Mouse (Mus musculus) heart, embryonic 11.5 days (tissue): ENCODE measurements around the gene Uba3. TPM values are rescaled to one million over a fixed set of nuclear protein-coding genes. Genes with fewer than 3 reads are reported as not detected.

Source experiments
- polyA plus RNA-seq: library from polyadenylated mRNA; unstranded; fragments of >200 nt; fragmentation: Nextera tagmentation; extraction: Ambion mirVana; gene quantifications from 2 replicates; pipeline ENCODE4 v1.2.1, GENCODE M21; 2014

The Uba3 gene
- polyA plus RNA-seq, 1 experiment from 2014 or later = 90.7 TPM

Other genes starting within 250 kb of the Uba3 start
- gene Fam19a4, start 145.2 kb downstream of the Uba3 start, polyA plus RNA-seq = not detected in 2 replicates
- 12.1 and 13.5 TPM in 2 replicates for gene Eogt, start 56.5 kb downstream of the Uba3 start, polyA plus RNA-seq
- 21.8 and 27.3 TPM in 2 replicates for gene Tmf1, start 26.5 kb downstream of the Uba3 start, polyA plus RNA-seq
- 48.9 and 61.6 TPM in 2 replicates for gene Arl6ip5, start 5.0 kb upstream of the Uba3 start, polyA plus RNA-seq
- gene Lmod3, start 47.1 kb upstream of the Uba3 start, polyA plus RNA-seq = 19.0 and 19.3 TPM in 2 replicates